In the genomic region with DNA sequence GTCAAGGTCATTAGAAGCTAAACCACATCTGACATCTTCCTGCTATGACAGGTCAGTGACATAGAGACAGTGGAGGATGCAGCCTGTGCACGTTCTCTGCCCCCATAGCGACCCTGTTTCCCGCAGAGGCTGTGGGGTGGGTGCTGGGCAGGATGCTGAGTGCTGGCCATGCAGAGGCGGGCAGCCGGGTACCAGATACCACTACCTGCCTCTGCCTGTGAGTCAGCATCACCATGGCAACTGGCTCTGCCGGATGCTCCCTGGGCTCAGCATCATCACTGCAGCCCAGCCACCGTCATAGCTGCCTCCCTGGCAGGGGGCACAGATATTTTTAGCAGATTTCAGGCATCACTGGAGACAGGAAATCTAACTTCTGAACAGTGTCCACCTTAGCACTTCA, we compare ENCODE assay signal across 13 mouse cellular contexts. TPM values are rescaled to one million over a fixed set of nuclear protein-coding genes. Genes with fewer than 3 reads are reported as not detected.
A peak's percentile ranks its signal among the peaks of the same experiment; 100 is the strongest.
DNase-seq lines count a peak whose midpoint lies in the region; ATAC-seq lines count a peak whose summit lies in the region.
"Had no signal": no experiment of that assay in that cellular context is flagged by ENCODE, and none has a peak within 500 bp of the region (broad histone marks: within the 10 kb centered on the region; RNA-seq: fewer than 3 reads in every experiment).

No protein-coding gene starts in this region.

- no peak overlapping the region for H3K4me2 ChIP-seq in forebrain, embryonic 16.5 days (ENCODE audit: low read length)
- H3K4me2 ChIP-seq in heart, embryonic 12.5 days: no peak overlapping the region
- H3K4me2 ChIP-seq: lung, embryonic 14.5 days had no signal

- H3K9me3 ChIP-seq in forebrain, embryonic 16.5 days (ENCODE audit: control insufficient read depth, low read length): no peaks in the 10 kb centered on the region
- no peaks in the 10 kb centered on the region for H3K9me3 ChIP-seq in heart, embryonic 12.5 days (replicated peaks)

- H3K27me3 ChIP-seq in forebrain, embryonic 16.5 days (replicated peaks; ENCODE audit: control insufficient read depth, insufficient read depth, low read length): no peaks in the 10 kb centered on the region
- H3K27me3 ChIP-seq in heart, embryonic 12.5 days (replicated peaks): no peaks in the 10 kb centered on the region

- no peaks in the 10 kb centered on the region for H3K36me3 ChIP-seq in forebrain, embryonic 16.5 days (ENCODE audit: control insufficient read depth, insufficient read depth)
- H3K36me3 ChIP-seq in heart, embryonic 12.5 days: peaks cover 8% of the 10 kb centered on the region

- no peaks in the 10 kb centered on the region for H3K4me1 ChIP-seq in forebrain, embryonic 16.5 days (replicated peaks; ENCODE audit: control insufficient read depth, insufficient read depth, low read length)
- peaks cover 14% of the 10 kb centered on the region for H3K4me1 ChIP-seq in heart, embryonic 12.5 days (replicated peaks)

- DNase-seq in layer of hippocampus, adult 18-20 months (ENCODE audit: low spot score in 2 of 2): peak; percentile 78 to 87
- DNase-seq in layer of hippocampus, adult 9-10 months (ENCODE audit: low spot score): no peak
- peak; percentile 64 to 79 for DNase-seq in left cerebral cortex, postnatal 10 days (ENCODE audit: extremely low spot score in 1 of 2, low spot score in 2 of 2)
- DNase-seq in right cerebral cortex, postnatal 25 days: peak; percentile 87
- no peak for DNase-seq in lung, postnatal 25 days (ENCODE audit: low spot score)
- DNase-seq in urinary bladder, adult 18-20 months (ENCODE audit: low spot score in 2 of 2): no peak
- DNase-seq: kidney, postnatal 4 days; lung, embryonic 14.5 days had no signal

- H3K4me3 ChIP-seq in forebrain, embryonic 16.5 days (replicated peaks; ENCODE audit: low read length): no peak overlapping the region
- no peak overlapping the region for H3K4me3 ChIP-seq in heart, embryonic 12.5 days
- H3K4me3 ChIP-seq: erythroblast, embryonic 14.5 days had no signal

- ATAC-seq in forebrain, embryonic 16.5 days: peak; percentile 21; the same call in 1 of the 2 replicates
- no peak for ATAC-seq in heart, embryonic 12.5 days (ENCODE audit: insufficient number of reproducible peaks, low FRiP score)

- 51% methylated on average over 7 of the region's 7 CpGs for WGBS in forebrain, embryonic 16.5 days
- WGBS in heart, embryonic 12.5 days: 42% methylated on average over 7 of the region's 7 CpGs

- H3K9ac ChIP-seq in forebrain, embryonic 16.5 days (replicated peaks; ENCODE audit: low read depth, low read length): no peak overlapping the region
- no peak overlapping the region for H3K9ac ChIP-seq in heart, embryonic 12.5 days
- H3K9ac ChIP-seq: lung, embryonic 14.5 days had no signal

- no peak overlapping the region for H3K27ac ChIP-seq in forebrain, embryonic 16.5 days (ENCODE audit: low read length)
- H3K27ac ChIP-seq in heart, embryonic 12.5 days (ENCODE audit: poor library complexity, severe bottlenecking): no peak overlapping the region

- intact Hi-C loops in left cerebral cortex, postnatal 10 days (cut with DNase I): no loop called here

RNA-seq across cellular contexts. Expression of a gene that starts 11.2 kb away (rescaled TPM):
- total RNA-seq in layer of hippocampus, adult 18-20 months (2021): 10 to 100 TPM; 63.8 to 71.5 TPM
- 166 and 168 TPM in 2 replicates for polyA plus RNA-seq in forebrain, embryonic 16.5 days (2015; fragmentation: Nextera tagmentation; extraction: Ambion mirVana)
- 10 to 100 TPM; 68.2 to 80.4 TPM for total RNA-seq in left cerebral cortex, postnatal 10 days (2021)
- 289 and 301 TPM in 2 replicates for polyA plus RNA-seq in heart, embryonic 12.5 days (2016; fragmentation: Nextera tagmentation; extraction: Ambion mirVana)

RNA-seq across cellular contexts. Expression of a gene that starts 14.5 kb away (rescaled TPM):
- total RNA-seq in layer of hippocampus, adult 18-20 months (2021): 100 to 1,000 TPM; 186 to 200 TPM
- 54.6 and 57.7 TPM in 2 replicates for polyA plus RNA-seq in forebrain, embryonic 16.5 days (2015; fragmentation: Nextera tagmentation; extraction: Ambion mirVana)
- 100 to 1,000 TPM; 147 to 149 TPM for total RNA-seq in left cerebral cortex, postnatal 10 days (2021)
- 183 and 206 TPM in 2 replicates for polyA plus RNA-seq in heart, embryonic 12.5 days (2016; fragmentation: Nextera tagmentation; extraction: Ambion mirVana)

RNA-seq across cellular contexts. Expression of a gene that starts 19.0 kb away (rescaled TPM):
- under 1 TPM in 1 of 2 experiments, not detected in 1; 0.07 TPM for total RNA-seq in layer of hippocampus, adult 18-20 months (2021)
- polyA plus RNA-seq in forebrain, embryonic 16.5 days (2015; fragmentation: Nextera tagmentation; extraction: Ambion mirVana): 0.11 and 0.14 TPM in 2 replicates
- under 1 TPM in 1 of 2 experiments, not detected in 1; 0.19 TPM for total RNA-seq in left cerebral cortex, postnatal 10 days (2021)
- polyA plus RNA-seq in heart, embryonic 12.5 days (2016; fragmentation: Nextera tagmentation; extraction: Ambion mirVana): 0.04 and 0.06 TPM in 2 replicates
- polyA plus RNA-seq: erythroblast, embryonic 14.5 days; heart, postnatal 0 days; neural tube, embryonic 11.5 days had no signal

RNA-seq across cellular contexts. Expression of a gene that starts 24.1 kb away (rescaled TPM):
- 10 to 100 TPM; 20.0 to 23.3 TPM for total RNA-seq in layer of hippocampus, adult 18-20 months (2021)
- 60.3 and 65.7 TPM in 2 replicates for polyA plus RNA-seq in forebrain, embryonic 16.5 days (2015; fragmentation: Nextera tagmentation; extraction: Ambion mirVana)
- 10 to 100 TPM; 11.5 to 15.9 TPM for total RNA-seq in left cerebral cortex, postnatal 10 days (2021)
- 32.1 and 35.6 TPM in 2 replicates for polyA plus RNA-seq in heart, embryonic 12.5 days (2016; fragmentation: Nextera tagmentation; extraction: Ambion mirVana)

RNA-seq across cellular contexts. Expression of a gene that starts 34.1 kb away (rescaled TPM):
- not detected for total RNA-seq in layer of hippocampus, adult 18-20 months (2021)
- not detected in 2 replicates for polyA plus RNA-seq in forebrain, embryonic 16.5 days (2015; fragmentation: Nextera tagmentation; extraction: Ambion mirVana)
- not detected for total RNA-seq in left cerebral cortex, postnatal 10 days (2021)
- polyA plus RNA-seq in heart, embryonic 12.5 days (2016; fragmentation: Nextera tagmentation; extraction: Ambion mirVana): not detected in 2 replicates
- polyA plus RNA-seq: erythroblast, embryonic 14.5 days; heart, postnatal 0 days; lung, embryonic 14.5 days; neural tube, embryonic 11.5 days had no signal

Comparison
In these comparisons a context has a peak if more than half of its experiments do, and no peak if none do; other contexts are left out.
1. DNase-seq: peak in layer of hippocampus, adult 18-20 months (2 of 2), left cerebral cortex, postnatal 10 days (2 of 2) and right cerebral cortex, postnatal 25 days (single experiment); none in layer of hippocampus, adult 9-10 months (single experiment), lung, postnatal 25 days (single experiment) and urinary bladder, adult 18-20 months (0 of 2).